Mouse (Mus musculus) liver, embryonic 11.5 days (tissue): ENCODE results near the gene Wdr5b. TPM values are rescaled to one million over a fixed set of nuclear protein-coding genes. Genes with fewer than 3 reads are reported as not detected.
A peak's percentile ranks its signal among the peaks of the same experiment; 100 is the strongest.

Experiments used
- ATAC-seq: fragments of 200-750 bp; cut with Nextera tagmentation; replicated peaks from 2 replicates; pipeline ENCODE4 v1.8.0; 2017; ENCODE audit warnings: moderate number of reproducible peaks, mild to moderate bottlenecking, moderate TSS enrichment, moderate library complexity; ENCODE audit not compliant: low FRiP score
- DNase-seq: peaks from one replicate; pipeline ENCODE4 v3.0.0-alpha.2; 2017; ENCODE audit warnings: low spot score
- H3K27ac ChIP-seq: fragments of 300-500 bp; sonication (generic); 2 replicates; pipeline ENCODE4 v1.5.1; 2014; ENCODE audit warnings: mild to moderate bottlenecking, low read depth, low read length, control low read depth
- H3K27me3 ChIP-seq: fragments of 300-500 bp; sonication (generic); replicated peaks from 2 replicates; pipeline ENCODE4 v1.6.1; 2014; ENCODE audit warnings: low read length, mixed read lengths; ENCODE audit not compliant: control insufficient read depth, insufficient read depth
- H3K36me3 ChIP-seq: fragments of 300-500 bp; sonication (generic); 2 replicates; pipeline ENCODE4 v1.6.1; 2014; ENCODE audit warnings: mild to moderate bottlenecking, low read length, moderate library complexity, mixed read lengths; ENCODE audit not compliant: control insufficient read depth, insufficient read depth
- H3K4me1 ChIP-seq: fragments of 300-500 bp; sonication (generic); replicated peaks from 2 replicates; pipeline ENCODE4 v1.6.1; 2014; ENCODE audit warnings: low read length, mixed read lengths; ENCODE audit not compliant: control insufficient read depth, insufficient read depth
- H3K4me2 ChIP-seq: fragments of 300-500 bp; sonication (generic); 2 replicates; pipeline ENCODE4 v1.6.1; 2014; ENCODE audit warnings: mild to moderate bottlenecking, control low read depth, moderate library complexity
- H3K4me3 ChIP-seq: fragments of 300-500 bp; sonication (generic); 2 replicates; pipeline ENCODE4 v1.5.1; 2014; ENCODE audit warnings: low read depth, low read length, control low read depth
- H3K9ac ChIP-seq: fragments of 300-500 bp; sonication (generic); 2 replicates; pipeline ENCODE4 v1.6.1; 2014; ENCODE audit warnings: low read depth, low read length, control low read depth
- H3K9me3 ChIP-seq: fragments of 300-500 bp; sonication (generic); 2 replicates; pipeline ENCODE4 v1.6.1; 2016; ENCODE audit warnings: low read length, inconsistent platforms, mixed read lengths; ENCODE audit not compliant: control insufficient read depth
- WGBS: fragments of 180-500 bp; shearing (Covaris S2); extraction: QIAGEN DNeasy Blood & Tissue Kit; methylation state at CpG from one replicate; pipeline ENCODE4 v1.1.7; 2014; 5-methylcytosine and 5-hydroxymethylcytosine counted together
- polyA plus RNA-seq: library from polyadenylated mRNA; unstranded; fragments of >200 nt; fragmentation: Nextera tagmentation; extraction: Ambion mirVana; gene quantifications from 2 replicates; pipeline ENCODE4 v1.2.1, GENCODE M21; 2014

Gene Wdr5b
- polyA plus RNA-seq, 1 experiment from 2014 or later = 6.3 TPM

DNA sequence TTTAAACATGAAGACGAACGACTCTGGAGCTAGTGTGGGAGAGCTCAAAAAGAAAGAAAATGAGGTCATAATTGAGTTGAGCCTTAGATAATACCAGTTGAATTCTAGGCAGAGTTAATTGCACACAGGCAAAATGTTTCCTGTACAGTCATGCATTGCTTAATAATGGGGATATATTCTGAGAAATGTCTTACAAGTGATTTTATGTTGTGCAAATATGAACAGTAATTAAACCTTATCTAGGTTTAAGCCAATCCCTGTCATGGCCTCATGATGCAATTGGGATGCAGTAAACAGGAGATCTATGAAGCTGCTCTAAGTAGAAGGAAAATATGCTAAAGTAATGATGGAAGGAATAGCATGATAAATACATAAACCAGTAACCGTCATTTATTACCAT, 33.8 kb downstream of the Wdr5b start:
- no peak for ATAC-seq
- H3K36me3 ChIP-seq = no peaks in the 10 kb centered on the region
- no peak for DNase-seq
- H3K27me3 ChIP-seq = no peaks in the 10 kb centered on the region
- WGBS = 87% methylated on average over 3 of the region's 3 CpGs
- peaks cover 4% of the 10 kb centered on the region; the same call in 1 of the 2 replicates for H3K4me1 ChIP-seq
- no peak overlapping the region for H3K4me2 ChIP-seq
- no peak overlapping the region for H3K4me3 ChIP-seq
- H3K27ac ChIP-seq = no peak overlapping the region
- H3K9ac ChIP-seq = no peak overlapping the region
- no peaks in the 10 kb centered on the region for H3K9me3 ChIP-seq

DNA sequence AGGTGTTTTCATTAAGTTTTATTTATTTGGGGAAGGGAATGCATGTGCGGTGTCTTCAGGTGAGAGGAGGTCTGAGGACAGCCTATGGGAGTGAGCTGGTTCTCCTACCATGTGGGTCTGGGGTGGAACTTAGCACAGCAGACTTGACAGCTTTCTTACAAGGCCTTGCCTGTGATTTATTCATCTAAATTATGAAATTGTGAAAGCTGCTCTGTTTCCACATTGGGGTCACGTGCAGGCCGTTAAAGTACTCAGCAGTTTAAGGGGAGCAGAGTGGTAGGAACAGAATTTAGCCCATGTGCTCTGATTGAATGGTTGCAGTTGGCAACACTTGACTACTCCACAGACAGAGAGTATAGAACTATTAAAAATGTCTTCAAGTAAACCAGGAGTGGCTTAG, 38.9 kb downstream of the Wdr5b start:
- Histone ChIP-seq H3K4me1 (no peaks in the 10 kb centered on the region), H3K9me3 (no peaks in the 10 kb centered on the region), H3K27me3 (no peaks in the 10 kb centered on the region), H3K4me3 (no peak overlapping the region), H3K36me3 (peaks cover 5% of the 10 kb centered on the region), H3K27ac (no peak overlapping the region), H3K4me2 (no peak overlapping the region), H3K9ac (no peak overlapping the region)
- DNase-seq (no peak), ATAC-seq (no peak)
- WGBS = 94% methylated on average over 3 of the region's 3 CpGs

DNA sequence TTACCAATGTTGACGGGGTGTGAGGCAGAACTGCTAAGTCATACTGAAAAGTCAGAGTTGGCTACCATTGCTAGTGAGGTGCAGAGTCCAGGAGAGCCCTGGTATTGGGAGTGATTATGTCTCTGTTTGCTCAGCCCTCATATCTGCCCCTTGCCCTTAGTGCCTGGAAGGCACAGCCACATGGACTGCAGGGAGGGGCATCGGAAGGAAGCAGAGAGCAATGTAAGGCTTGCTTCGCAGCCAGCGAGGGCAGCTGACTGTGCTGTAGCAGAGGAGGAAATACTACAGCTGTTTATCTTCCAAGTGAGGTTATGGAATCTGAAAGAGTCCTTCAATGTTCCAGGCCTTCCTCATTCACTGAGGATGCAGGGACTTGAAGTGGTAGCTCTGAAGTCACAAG, 46.9 kb downstream of the Wdr5b start:
- Histone ChIP-seq H3K27me3 (no peaks in the 10 kb centered on the region), H3K4me3 (no peak overlapping the region), H3K27ac (no peak overlapping the region), H3K9ac (no peak overlapping the region), H3K4me2 (no peak overlapping the region), H3K4me1 (no peaks in the 10 kb centered on the region), H3K36me3 (peaks cover 27% of the 10 kb centered on the region), H3K9me3 (no peaks in the 10 kb centered on the region)
- DNase-seq (no peak), ATAC-seq (peak; percentile 70)
- WGBS = 71% methylated on average over 4 of the region's 4 CpGs

DNA sequence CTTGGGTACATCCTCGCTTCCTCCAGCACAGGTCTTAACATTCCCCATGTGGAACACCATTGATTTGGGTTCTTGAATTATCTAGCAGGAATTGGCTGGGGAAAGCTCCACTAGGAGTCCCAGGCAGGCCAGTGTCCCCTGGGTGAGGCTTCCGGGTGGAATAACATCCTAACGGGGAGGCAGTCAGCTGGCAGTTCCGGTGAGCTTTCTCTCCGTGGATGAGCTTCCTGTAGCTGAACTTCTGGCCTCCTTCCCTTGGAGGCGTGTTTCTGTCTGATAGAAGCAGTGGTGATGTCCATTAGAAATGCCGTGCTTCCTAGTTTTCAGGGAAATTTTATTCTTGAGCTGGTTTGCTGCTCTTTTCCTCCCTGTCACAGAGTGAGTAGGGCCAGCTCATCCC, 48.1 kb downstream of the Wdr5b start:
- WGBS = 87% methylated on average over 7 of the region's 7 CpGs
- no peak for DNase-seq

DNA sequence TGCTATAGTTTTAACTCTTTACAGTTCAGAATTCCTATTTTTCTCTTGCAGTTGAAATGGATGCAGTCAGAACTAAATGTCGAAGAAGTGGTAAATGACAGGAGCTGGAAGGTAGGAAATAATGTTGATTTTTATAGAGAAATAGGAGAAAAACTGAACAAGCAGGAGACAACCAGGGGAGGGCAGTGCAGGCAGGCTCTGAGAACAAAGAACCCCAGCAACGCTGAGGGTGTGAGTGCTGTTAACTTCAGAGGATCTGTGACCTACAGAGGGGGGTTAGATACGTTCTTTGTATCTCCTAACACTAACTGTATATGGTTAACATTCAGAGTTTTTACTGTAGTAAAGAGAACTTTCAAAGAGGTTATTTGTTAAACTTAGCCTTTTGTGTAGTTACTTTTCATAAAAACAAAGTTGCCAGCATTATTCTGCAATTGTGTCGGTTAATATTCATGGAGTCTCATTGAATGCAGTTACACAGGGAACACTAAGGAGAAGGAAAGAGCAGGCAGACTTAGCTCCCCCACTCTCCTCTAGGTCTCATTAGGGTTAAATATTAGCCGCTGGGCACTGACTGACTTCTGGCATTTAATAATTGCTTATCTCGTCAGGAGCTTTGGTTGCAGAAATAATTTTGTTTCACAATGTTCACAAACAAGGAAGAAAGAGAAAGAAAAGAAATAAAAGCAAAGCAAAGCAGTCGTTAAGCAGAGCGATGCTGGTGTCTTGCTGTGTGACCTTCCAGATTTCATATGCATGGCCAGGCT, 49.0 kb downstream of the Wdr5b start:
- Histone ChIP-seq H3K9ac (no peak overlapping the region), H3K27me3 (no peaks in the 10 kb centered on the region), H3K9me3 (no peaks in the 10 kb centered on the region), H3K36me3 (peaks cover 21% of the 10 kb centered on the region), H3K4me3 (no peak overlapping the region), H3K4me2 (no peak overlapping the region), H3K4me1 (no peaks in the 10 kb centered on the region), H3K27ac (no peak overlapping the region)
- no peak for DNase-seq
- WGBS = 85% methylated on average over 8 of the region's 8 CpGs
- no peak for ATAC-seq

More for the DNA sequence above, 48.1 kb downstream of the Wdr5b start:
- Histone ChIP-seq H3K36me3 (peaks cover 25% of the 10 kb centered on the region), H3K27me3 (no peaks in the 10 kb centered on the region), H3K9ac (no peak overlapping the region), H3K4me3 (no peak overlapping the region), H3K4me1 (no peaks in the 10 kb centered on the region), H3K4me2 (no peak overlapping the region), H3K9me3 (no peaks in the 10 kb centered on the region), H3K27ac (no peak overlapping the region)
- no peak for ATAC-seq

DNA sequence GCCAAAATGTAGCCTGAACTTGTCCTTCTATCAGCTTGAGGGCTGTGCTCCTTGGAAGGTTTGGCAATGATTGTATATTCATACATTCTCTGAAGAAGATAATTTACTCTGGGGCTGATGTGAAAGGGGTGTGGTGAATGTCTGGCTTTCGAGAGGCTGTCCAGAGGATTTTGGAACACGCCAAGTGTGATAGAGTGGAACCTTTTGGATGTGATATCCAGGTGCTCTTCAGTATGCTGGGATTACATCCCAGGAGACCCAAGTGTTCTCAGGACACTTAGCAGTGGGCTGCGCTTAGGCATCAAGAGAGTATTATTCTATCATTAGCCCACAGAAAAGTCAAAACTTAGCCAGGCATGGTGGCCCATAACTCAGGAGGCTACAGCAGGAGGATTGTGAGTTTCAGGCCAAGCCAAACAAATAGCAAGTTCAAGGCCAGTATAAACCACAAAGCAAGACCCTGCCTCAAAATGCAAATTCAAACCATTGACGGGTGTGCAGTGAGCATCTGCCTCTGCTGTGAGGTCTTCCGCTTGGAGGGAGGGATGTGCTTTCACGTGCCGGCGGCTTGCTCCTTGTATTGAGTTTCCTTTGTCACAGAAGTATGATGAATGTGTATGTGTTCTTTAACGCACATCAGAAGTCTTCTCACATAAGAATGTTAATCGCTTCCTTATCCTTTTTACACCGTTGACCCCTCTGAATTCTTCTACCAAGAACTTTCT, 50.0 kb downstream of the Wdr5b start:
- no peaks in the 10 kb centered on the region for H3K9me3 ChIP-seq
- no peak for DNase-seq
- H3K4me3 ChIP-seq = no peak overlapping the region
- H3K4me2 ChIP-seq = no peak overlapping the region
- H3K4me1 ChIP-seq = no peaks in the 10 kb centered on the region
- H3K36me3 ChIP-seq = peaks cover 17% of the 10 kb centered on the region; the same call in 1 of the 2 replicates
- no peak for ATAC-seq
- no peak overlapping the region for H3K27ac ChIP-seq
- H3K9ac ChIP-seq = no peak overlapping the region
- WGBS = 92% methylated on average over 11 of the region's 11 CpGs
- H3K27me3 ChIP-seq = no peaks in the 10 kb centered on the region

Other genes with a start within 250 kb of the Wdr5b start
- gene Parp14, start 169.6 kb upstream of the Wdr5b start, polyA plus RNA-seq = 0.70 and 1.3 TPM in 2 replicates
- gene Parp9, start 102.7 kb upstream of the Wdr5b start, polyA plus RNA-seq = 4.1 and 5.7 TPM in 2 replicates
- gene Dtx3l, start 102.0 kb upstream of the Wdr5b start, polyA plus RNA-seq = 3.2 and 3.8 TPM in 2 replicates
- 53.6 and 63.6 TPM in 2 replicates for gene Kpna1, start 62.4 kb upstream of the Wdr5b start, polyA plus RNA-seq
- 493 and 545 TPM in 2 replicates for gene Fam162a, start 30.4 kb downstream of the Wdr5b start, polyA plus RNA-seq
- 121 and 137 TPM in 2 replicates for gene Ccdc58, start 30.5 kb downstream of the Wdr5b start, polyA plus RNA-seq
- gene Csta1, start 90.1 kb downstream of the Wdr5b start, polyA plus RNA-seq = 0.10 TPM in 1 of 2 replicates, not detected in the other
- 4.1 and 5.4 TPM in 2 replicates for gene Stfa2l1, start 115.6 kb downstream of the Wdr5b start, polyA plus RNA-seq
- 21.3 and 24.8 TPM in 2 replicates for gene Gm5483, start 143.0 kb downstream of the Wdr5b start, polyA plus RNA-seq
- not detected in 2 replicates for gene Gm5416, start 169.2 kb downstream of the Wdr5b start, polyA plus RNA-seq
- gene 2010005H15Rik, start 180.3 kb downstream of the Wdr5b start, polyA plus RNA-seq = 1.3 TPM in 1 of 2 replicates, not detected in the other
- gene Stfa1, start 235.8 kb downstream of the Wdr5b start, polyA plus RNA-seq = 55.5 TPM in 2 replicates